Mouse (Mus musculus): ENCODE measurements around the gene Selenom. TPM values are rescaled to one million over a fixed set of nuclear protein-coding genes. Genes with fewer than 3 reads are reported as not detected.

Gene Selenom
- polyA plus RNA-seq (2017; shearing (Covaris generic)): 2.5 TPM

GRCm38 (mm10) chr11:3514529-3515054, at the start of gene Selenom:
Gene Selenom, plus strand, starts transcription at chr11:3514684.

GRCm38 (mm10) chr11:3487952-3488570, 26.4 kb upstream of the Selenom start, which contains the start of gene Pla2g3:
Gene Pla2g3, plus strand, starts transcription at chr11:3488284.

GRCm38 (mm10) chr11:3540451-3541085, 26.1 kb downstream of the Selenom start, which contains the start of gene Smtn:
Gene Smtn, minus strand, starts transcription at chr11:3540612.

Other genes with a start within 250 kb of the Selenom start
- gene Drg1, start 248.3 kb upstream of the Selenom start, polyA plus RNA-seq (2017; shearing (Covaris generic)): 187 TPM
- 48.2 TPM for gene Patz1, start 225.8 kb upstream of the Selenom start, polyA plus RNA-seq (2017; shearing (Covaris generic))
- 167 TPM for gene Pik3ip1, start 184.3 kb upstream of the Selenom start, polyA plus RNA-seq (2017; shearing (Covaris generic))
- 102 TPM for gene Limk2, start 105.5 kb upstream of the Selenom start, polyA plus RNA-seq (2017; shearing (Covaris generic))
- gene Rnf185, start 62.3 kb upstream of the Selenom start, polyA plus RNA-seq (2017; shearing (Covaris generic)): 23.6 TPM
- gene Pla2g3, start 26.4 kb upstream of the Selenom start, polyA plus RNA-seq (2017; shearing (Covaris generic)): 0.26 TPM
- gene Inpp5j, start 9.9 kb upstream of the Selenom start, polyA plus RNA-seq (2017; shearing (Covaris generic)): not detected
- 0.63 TPM for gene Smtn, start 25.9 kb downstream of the Selenom start, polyA plus RNA-seq (2017; shearing (Covaris generic))
- gene Morc2a, start 134.5 kb downstream of the Selenom start, polyA plus RNA-seq (2017; shearing (Covaris generic)): 29.2 TPM